Mouse (Mus musculus) kidney, adult 11 months (tissue): ENCODE results near the gene Susd3.
A peak's percentile ranks its signal among the peaks of the same experiment; 100 is the strongest.

ENCODE experiments used
- DNase-seq: peaks from one replicate; pipeline ENCODE4 v3.0.0; 2022

Gene Susd3

GRCm38 (mm10) chr13:49248467-49248862 lies at the start of gene Susd3:
Susd3 (minus strand) TSS chr13:49248706.
- DNase-seq = no peak

GRCm38 (mm10) chr13:49296270-49296669 lies 47.8 kb upstream of the Susd3 start:
- DNase-seq = no peak

DNA sequence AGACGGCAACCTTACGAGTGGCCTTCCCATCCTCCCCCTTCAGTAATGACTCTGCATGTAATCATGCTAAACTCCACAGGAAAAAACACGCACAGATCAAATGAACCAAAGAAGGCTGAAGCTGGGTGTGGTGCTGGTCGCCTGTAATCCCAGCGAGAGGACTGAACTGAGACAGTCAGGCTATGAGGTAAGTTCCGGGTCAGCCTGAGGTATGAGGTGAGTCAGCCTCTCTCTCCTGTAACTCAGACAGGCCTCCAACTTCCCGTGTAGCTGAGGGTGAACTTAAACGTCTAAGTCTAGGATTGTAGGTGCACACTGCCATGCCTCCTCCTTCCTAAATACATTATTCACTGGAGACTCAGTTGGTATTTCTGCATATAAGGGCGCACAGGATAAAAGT lies 45.6 kb upstream of the Susd3 start:
- no peak for DNase-seq

GRCm38 (mm10) chr13:49291949-49292348 lies 43.4 kb upstream of the Susd3 start:
- no peak for DNase-seq

GRCm38 (mm10) chr13:49291398-49291797 lies 42.9 kb upstream of the Susd3 start:
- DNase-seq = no peak

DNA sequence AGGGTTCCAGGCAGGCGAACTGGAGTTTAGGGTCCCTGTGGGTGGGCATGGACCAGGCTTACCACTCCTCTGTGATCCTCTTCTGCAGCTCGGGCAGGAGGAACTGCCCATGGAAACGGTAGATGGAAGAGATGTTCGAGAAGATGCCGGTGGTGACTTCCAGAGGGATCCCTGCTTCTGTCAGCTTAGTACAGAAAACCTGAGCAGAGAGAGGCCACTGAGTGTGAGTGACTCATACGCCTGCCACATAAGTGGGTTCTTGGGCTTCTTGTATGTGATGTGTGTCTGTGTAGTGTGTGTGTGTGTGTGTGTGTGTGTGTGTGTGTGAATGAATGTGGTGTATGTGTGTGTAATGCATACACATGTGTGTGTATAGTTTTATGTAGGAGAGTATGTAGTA lies 38.7 kb upstream of the Susd3 start:
- no peak for DNase-seq

DNA sequence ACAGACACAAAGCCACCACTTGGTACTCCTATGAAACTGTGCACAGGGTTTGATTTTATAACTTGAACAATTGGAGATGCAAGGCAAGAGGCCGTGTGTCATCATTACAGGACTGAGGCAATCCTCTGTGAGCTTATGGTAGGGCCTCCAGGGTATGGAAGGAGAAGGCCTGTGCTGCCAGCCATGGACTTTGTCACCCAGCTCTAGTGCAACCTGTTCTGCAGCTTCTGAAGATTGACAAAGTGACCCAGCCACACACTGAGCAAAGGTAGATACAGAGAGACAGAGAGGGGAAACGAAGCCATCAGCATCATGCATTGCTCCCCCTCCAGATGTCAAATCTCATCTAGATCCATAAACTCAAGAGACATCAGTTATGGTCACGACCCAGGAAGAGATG lies 38.2 kb upstream of the Susd3 start:
- DNase-seq = no peak

DNA sequence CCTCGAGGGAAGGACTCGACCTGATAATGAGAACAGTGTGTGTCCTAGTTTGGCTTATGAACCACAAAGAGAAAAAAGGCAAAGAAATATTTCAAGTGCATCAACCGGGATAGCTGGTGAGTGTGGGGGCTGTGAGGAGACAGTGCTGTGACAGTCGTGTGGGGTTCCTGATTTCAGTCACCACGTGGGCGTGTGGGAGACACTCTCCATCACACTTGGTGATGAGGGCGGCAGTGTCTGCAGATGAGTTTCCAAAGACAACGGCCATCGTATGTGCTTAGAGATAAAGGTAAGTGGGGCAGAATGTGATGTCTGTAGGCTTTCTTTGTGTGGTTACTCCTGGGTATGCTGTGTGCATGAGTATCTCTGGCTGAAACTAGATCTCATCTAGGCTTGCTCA lies 35.2 kb upstream of the Susd3 start:
- no peak for DNase-seq

DNA sequence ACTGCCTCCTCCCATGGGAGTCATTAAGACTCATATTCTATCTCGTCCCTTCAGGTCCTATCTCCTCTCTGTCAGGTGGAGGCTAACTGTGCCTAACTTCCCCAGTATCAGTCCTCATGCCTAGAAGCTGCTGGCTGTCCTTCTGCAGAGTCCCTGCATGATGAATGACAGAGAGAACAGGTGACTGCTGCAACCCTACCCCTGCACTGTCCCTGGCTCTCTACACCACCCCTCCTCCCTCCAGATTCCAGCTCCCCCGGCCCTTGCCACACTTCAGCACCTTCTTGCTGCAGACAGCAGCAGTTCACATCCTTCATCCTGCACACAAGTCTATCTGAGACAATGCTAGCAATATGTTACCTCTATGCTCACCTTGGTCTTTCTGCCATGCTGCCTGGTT lies 33.7 kb upstream of the Susd3 start:
- DNase-seq = no peak

- DNase-seq = no peak
Observed at GRCm38 (mm10) chr13:49271831-49272765, 23.6 kb upstream of the Susd3 start.

- DNase-seq = no peak
Observed at GRCm38 (mm10) chr13:49270500-49270899, 22.0 kb upstream of the Susd3 start.

- DNase-seq = no peak
Observed at GRCm38 (mm10) chr13:49267645-49268044, 19.1 kb upstream of the Susd3 start.

- no peak for DNase-seq
Observed at GRCm38 (mm10) chr13:49260036-49260722, 11.7 kb upstream of the Susd3 start.

GRCm38 (mm10) chr13:49257819-49258313 lies 9.4 kb upstream of the Susd3 start:
- DNase-seq = no peak

DNA sequence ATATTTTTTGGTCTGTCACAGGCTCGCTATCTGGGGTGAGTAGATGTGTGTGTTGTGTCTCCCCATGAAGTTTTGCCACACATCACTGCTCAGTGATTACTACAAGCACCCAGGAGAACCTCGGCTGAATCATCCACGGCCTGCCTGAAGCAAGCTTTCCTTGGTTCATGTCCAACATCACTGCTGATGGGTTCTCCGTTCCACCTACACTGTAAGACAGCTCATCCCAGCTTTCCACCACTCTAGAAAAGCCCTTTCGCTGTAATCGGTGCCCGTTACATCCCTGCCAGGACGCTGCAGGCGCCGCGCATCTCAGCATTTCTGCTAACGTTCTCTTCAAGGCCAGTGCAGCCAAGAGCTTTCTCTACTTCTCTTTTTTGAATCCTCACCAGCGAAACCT lies 4.2 kb upstream of the Susd3 start:
- no peak for DNase-seq

DNA sequence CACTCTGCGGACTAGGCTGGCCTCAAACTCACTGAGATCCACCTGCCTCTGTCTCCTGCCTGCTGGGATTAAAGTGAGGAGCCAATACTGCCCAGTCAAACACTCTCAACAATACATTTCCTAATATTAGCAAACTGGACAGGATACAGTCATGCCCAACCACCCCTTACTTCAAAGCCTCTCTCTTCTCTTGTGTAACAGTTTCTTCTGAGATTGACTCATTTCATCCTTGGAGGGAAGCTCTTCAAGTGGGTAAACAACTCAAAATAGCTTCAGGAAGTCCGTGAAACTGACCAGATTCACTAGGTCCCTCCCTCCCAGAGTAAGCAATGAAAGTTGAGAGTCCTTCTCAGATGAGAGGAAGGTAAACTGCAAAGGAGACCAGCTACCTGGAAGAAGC lies 3.6 kb upstream of the Susd3 start:
- no peak for DNase-seq

- no peak for DNase-seq
Observed at GRCm38 (mm10) chr13:49250716-49251517, 2.4 kb upstream of the Susd3 start.

- DNase-seq = peak; percentile 89
Observed at GRCm38 (mm10) chr13:49249634-49250033, 1.1 kb upstream of the Susd3 start.

GRCm38 (mm10) chr13:49248923-49249322 lies 417 bp upstream of the Susd3 start:
- no peak for DNase-seq

- peak; percentile 81 for DNase-seq
Observed at GRCm38 (mm10) chr13:49247740-49248466, 603 bp downstream of the Susd3 start.

DNA sequence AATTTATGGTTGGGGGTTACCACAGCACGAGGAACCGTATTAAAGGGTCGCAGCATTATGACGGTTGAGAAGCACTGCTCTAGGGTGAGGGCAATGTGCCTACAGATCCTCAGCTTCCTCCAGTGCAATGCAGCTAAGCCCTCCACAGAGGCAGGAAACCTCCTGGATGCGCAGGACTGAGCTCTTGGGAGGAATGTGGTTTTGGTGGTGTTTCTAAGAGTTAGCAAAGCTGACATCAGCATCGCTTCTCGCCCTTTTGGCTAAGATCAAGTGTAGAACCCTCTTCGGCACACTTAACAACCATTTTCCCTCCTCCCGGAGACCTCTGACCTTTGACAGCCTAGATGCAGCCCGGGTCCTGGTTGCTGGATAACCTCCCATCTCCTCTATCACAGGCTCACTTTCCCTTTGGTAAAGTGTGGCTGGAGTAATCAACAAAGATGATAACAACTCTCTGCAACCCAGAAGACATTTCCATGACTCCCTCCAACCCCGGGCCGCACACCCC lies 1.2 kb downstream of the Susd3 start:
- DNase-seq = peak; percentile 39

DNA sequence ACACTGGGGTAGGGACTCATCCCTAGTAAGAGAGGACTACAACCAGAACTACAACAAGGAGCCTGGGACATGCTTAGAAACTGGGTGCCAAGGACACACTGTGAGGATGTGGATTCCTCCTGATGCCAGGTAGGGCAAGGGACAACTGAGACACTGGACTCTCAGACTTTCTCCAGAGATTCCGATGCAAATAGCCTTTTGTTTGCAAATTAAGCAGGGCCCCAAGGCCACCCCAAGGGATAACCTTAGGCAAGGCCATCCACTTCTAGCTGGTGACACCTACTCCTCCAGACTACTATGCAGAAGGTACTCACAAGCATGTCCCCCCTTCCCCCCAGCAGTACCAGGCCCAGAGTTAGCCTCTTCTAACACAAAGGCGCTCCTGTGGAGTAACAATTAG lies 1.9 kb downstream of the Susd3 start:
- peak; percentile 48 for DNase-seq
